Mouse (Mus musculus) adrenal gland, adult (tissue): ENCODE data around the gene Cyct.

Source experiments
- DNase-seq, 2 experiments: peaks; one replicate each; pipeline ENCODE4 v3.0.0; 2022 to 2023; ENCODE audit warnings: low spot score in 1 of 2; ENCODE audit not compliant: inconsistent age in 2 of 2

Cyct gene

DNA sequence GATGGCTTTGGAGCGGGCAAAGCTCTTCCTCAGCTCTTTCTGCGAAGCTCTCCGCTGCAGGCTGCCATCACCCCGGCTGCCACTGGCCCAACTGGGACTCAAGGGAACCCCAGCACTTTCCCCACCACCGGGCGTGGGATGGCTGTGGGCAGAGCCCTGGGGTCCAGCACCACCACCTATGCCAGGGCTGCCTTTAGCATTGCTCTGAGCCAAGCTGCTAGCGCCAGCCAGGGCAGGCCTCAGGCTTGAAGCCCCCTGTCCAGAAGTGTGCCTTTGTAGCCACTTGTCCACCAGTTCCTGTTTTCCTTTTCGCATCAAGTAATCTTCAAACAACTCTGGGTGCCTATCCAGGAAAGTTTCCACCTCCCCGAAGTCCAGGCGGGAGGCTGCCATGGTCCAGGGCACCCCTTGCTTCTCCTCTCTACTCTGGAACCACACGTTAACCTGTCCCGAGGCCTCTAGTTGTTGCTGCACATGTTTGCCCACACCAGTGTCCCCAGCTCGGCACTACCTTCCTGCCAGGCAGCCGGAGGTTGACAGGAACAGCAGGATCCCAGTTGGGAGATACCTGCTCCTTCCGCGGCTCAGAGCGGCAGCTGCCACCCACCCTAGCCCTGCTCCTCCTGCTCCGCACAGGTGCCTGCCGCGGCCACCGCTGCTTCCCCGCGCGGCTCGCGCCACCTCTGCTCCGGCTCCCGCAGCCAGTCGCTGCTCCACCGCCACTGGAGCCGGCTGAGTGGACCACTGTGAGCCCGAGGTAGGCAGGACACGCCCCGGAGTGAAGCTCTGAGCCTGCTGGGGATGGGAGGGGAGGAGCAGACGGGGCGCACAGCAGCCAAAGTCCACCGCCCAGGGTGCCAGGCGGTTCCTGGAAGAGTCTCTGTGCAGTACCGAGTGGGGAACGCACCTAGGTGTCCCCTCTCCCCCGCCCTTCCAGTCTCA is 21.8 kb downstream of the Cyct start, which contains the start of gene Pde11a:
Pde11a (minus strand) TSS at position 560 of the 942 bp plus-strand sequence.
- DNase-seq, result peak; percentile 14 to 54

DNA sequence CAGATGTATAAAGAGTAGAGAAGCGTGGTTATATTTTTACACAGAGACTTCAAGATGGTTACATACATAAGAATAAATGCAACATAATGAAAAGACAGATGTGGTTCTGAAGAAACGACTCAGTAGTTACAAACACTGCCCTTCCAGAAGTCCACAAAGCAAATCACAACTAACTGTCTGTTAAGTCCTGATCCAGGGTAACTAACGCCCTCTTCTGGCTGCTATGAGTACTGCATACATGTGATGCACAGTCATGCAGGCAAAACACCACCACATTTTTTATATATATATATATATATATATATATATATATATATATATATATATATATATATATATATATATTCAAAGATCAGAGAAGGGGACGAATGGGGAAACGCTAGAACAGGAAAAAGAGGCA is 25.7 kb downstream of the Cyct start:
- no peak for DNase-seq

DNA sequence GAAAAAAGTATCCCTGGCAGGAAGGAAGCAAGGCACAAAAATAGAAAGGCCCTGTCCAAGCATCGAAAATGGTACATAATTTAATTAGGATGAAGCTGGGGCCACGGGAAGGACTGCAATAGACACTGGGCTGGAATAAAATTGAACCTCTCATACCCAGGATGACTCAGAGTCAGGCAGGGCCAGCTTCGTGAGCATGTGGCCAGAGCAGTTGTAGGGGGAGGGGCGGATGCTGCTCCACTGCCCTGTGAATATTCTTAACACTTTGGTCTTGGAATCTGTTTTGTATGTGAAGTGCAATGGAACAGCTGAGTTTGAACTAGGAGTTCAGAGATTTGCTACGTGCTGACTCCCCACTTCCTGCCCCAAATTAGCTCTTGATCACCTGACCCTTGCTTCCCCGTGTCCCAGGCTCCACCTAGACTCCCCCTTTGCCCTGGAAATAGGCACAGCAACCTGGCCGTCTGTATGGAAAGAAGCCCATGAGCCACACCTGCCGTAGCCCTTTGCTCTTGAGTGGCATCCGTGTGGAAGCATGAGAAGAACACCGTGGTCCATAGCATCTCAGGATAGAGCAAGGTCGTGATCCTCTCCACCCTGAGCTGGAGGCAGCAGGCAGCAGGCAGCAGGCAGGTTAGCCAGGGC is 28.0 kb downstream of the Cyct start:
- no peak for DNase-seq

DNA sequence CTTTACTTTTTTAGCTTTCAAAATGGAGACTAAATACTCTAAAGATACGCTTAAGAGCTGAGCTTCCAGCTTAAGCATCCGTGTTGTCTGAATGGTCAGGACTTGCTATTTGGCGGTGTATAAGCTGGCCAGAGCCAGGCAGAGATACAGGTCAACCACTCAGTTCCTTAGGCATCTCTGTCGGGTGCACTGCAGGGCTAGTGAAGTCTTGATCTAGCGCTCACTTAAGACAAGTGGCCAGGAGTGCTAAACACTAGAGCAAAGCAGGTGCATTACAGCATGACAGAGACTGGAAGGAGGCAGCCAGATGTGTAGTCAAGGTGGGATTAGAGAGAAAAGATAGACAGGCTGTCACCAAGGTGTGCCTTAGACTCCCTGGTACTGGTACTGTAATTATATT is 30.2 kb downstream of the Cyct start:
- DNase-seq, result no peak

DNA sequence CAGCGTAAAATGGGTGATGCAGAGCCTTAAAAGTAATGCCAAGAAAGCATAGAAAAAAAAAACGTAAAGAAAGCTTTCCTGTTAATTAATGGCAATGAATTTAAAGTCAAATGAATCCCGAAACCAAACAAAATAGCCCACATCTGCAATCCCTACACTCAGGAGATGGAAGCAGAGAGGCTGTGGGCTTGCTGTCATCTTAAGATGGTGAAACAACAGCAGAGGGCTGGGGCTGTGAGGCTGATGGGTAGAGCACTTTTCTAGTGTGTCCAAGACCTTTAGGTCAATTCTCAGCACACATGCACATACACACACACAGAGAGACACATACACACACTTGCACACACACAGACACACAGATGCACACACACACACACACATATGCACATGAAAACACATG is 34.1 kb downstream of the Cyct start:
- no peak for DNase-seq

DNA sequence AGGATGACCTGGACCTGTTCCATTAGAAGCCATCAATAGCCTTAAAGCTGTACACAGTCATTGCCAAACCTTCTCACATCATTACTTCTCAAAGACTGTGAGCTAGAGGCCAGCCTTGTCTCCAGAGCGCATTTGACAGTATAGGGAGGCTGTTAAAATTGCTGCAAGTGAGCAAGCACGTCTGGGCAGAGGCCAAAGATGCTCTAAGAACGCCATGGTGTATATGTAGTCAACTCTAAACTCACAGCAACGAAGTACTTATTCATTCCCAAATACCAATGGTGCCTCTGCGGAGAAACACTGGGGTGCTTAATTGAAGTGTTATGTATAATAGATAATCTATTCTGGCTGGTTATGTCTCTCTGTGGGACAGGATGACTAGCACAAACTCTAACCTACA is 35.8 kb downstream of the Cyct start:
- DNase-seq, result no peak

DNA sequence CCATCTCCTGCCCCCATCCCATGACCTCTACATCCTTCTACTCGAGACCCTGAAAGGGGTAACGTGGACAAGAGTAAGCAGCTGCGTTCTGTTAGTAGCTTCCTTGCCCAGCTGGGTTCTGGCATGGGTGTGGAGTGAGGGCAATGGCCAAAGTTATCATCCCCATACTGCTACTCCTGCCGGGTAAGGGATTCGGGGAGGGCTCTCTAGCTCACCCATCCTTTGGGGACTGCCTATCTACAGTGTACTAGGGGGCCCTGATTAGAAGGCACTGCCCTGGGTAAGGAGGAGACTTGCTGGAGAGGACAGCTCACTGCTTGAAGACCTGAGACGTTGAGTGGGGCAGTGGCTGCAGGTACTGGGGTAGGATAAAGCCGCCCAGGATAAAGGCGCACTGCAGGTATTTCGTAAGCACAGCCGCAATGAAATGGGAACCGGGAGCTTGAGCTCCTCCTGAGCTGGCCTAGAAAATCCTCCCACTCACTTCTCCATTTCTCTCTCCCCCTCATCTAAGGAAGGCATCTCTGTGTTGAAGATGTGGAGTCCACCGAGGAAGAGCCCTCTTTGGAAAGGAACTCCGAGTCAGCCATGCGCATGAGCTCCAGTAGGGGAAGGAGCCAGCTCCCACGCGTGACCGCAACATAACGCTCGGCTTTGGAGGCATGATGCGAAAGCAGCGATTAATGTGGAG is 36.9 kb downstream of the Cyct start:
- no peak for DNase-seq

DNA sequence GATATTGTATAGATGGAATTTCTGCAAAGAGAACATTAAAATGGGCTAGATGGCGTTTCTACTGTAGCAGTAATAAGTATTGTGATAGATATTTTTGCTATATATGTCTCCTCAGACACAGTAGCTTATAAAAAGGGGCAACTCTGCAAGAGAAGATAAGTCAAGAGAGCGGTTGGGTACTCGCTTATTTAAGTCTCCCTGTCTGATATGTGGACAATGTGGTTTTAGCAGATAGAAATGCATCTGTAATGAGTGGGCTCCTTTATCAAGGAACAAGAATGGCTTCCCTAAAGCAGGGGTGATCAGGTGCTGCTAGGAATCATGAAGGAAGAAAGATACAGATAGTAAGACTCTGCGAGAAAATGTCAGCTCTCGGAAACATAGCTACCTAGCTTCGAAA is 39.9 kb downstream of the Cyct start:
- no peak for DNase-seq

DNA sequence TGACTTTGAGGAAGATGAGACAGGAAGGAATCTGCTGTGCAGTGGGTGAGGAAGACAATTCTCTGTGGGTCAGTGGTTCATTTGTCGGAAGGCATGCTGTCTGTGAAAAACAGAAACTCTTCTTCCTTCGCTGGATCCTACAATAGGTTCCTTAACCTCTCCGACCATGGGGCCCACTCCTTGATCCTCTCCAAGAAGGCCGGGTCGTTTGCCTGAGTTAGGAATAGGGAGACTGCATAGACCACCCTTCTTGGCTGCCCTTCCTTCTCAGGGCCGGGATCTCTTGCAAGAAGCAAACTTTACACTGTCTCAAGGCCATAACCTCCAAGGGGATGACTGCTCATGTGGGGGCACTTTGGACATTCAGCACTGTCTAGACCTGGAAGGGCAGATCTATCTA is 41.0 kb downstream of the Cyct start:
- no peak for DNase-seq
